Mouse (Mus musculus) cerebellum, adult 2 months (tissue): ENCODE results near the gene Pdha1.

Experiments
- CTCF ChIP-seq: fragments of 200-500 bp; IDR thresholded peaks from 2 replicates; pipeline ENCODE4 v1.5.1; 2011; ENCODE audit warnings: low read depth, mild to moderate bottlenecking, control low read depth, low read length, moderate library complexity, borderline replicate concordance; ENCODE audit not compliant: insufficient read depth
- POLR2A ChIP-seq: fragments of 200-500 bp; IDR thresholded peaks from 2 replicates; pipeline ENCODE4 v1.6.1; 2011; ENCODE audit warnings: low read length, control low read depth, borderline replicate concordance; ENCODE audit not compliant: insufficient read depth

DNA sequence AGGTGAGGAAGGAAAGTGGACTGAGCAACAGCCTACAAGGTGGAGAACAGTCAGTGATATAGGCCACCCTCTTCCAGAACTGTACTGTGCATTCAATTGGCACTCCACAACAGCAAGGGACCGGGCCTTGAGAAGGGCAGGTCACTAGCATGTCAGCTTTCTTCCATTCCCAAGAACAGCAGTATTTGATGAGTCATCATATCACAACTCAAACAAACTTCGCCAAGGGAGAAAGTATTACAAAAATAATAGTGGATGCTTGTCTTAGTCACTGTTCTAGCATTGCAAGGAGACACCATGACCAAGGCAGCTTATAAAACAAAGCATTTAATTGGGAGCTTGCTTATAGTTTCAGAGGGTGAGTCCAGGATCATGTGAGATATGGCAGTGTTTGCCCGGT is 26.0 kb upstream of the Pdha1 start:
- no peak for TF ChIP-seq CTCF
- no peak for TF ChIP-seq POLR2A
